Mouse (Mus musculus) limb, embryonic 11.5 days (tissue): Measurements from ENCODE around the gene Chst11. TPM values are rescaled to one million over a fixed set of nuclear protein-coding genes. Genes with fewer than 3 reads are reported as not detected.
"Not testable (repeated sequence)": the region's sequence is repeated elsewhere in the genome, so short reads cannot be mapped to it uniquely, and the experiment has no call there.

Experiments used
- ATAC-seq: fragments of 200-750 bp; cut with Nextera tagmentation; 2 replicates; pipeline ENCODE4 v1.8.0; 2017; ENCODE audit warnings: low read depth; ENCODE audit not compliant: insufficient number of reproducible peaks, low FRiP score, low TSS enrichment
- DNase-seq: peaks from one replicate; pipeline ENCODE4 v3.0.0-alpha.2; 2015; ENCODE audit warnings: low spot score
- H3K27ac ChIP-seq: fragments of 300-500 bp; sonication (generic); replicated peaks from 2 replicates; pipeline ENCODE4 v1.5.1; 2014; ENCODE audit warnings: low read depth, mild to moderate bottlenecking, low read length
- H3K27me3 ChIP-seq: fragments of 300-500 bp; sonication (generic); 2 replicates; pipeline ENCODE4 v1.6.1; 2014; ENCODE audit warnings: mild to moderate bottlenecking, low read length, mixed read lengths; ENCODE audit not compliant: control insufficient read depth, insufficient read depth
- H3K36me3 ChIP-seq: fragments of 300-500 bp; sonication (generic); 2 replicates; pipeline ENCODE4 v1.6.1; 2014; ENCODE audit warnings: mild to moderate bottlenecking, low read length, moderate library complexity, mixed read lengths; ENCODE audit not compliant: control insufficient read depth, insufficient read depth
- H3K4me1 ChIP-seq: fragments of 300-500 bp; sonication (generic); 2 replicates; pipeline ENCODE4 v1.6.1; 2014; ENCODE audit warnings: low read length, mixed read lengths; ENCODE audit not compliant: control insufficient read depth, insufficient read depth
- H3K4me2 ChIP-seq: fragments of 300-500 bp; sonication (generic); 2 replicates; pipeline ENCODE4 v1.6.1; 2014; ENCODE audit warnings: low read depth, mild to moderate bottlenecking, moderate library complexity; ENCODE audit not compliant: severe bottlenecking
- H3K4me3 ChIP-seq: fragments of 300-500 bp; sonication (generic); 2 replicates; pipeline ENCODE4 v1.5.1; 2014; ENCODE audit warnings: low read depth, low read length
- H3K9ac ChIP-seq: fragments of 300-500 bp; sonication (generic); 2 replicates; pipeline ENCODE4 v1.6.1; 2014; ENCODE audit warnings: mild to moderate bottlenecking, low read length
- H3K9me3 ChIP-seq: fragments of 300-500 bp; sonication (generic); 2 replicates; pipeline ENCODE4 v1.6.1; 2016; ENCODE audit warnings: low read length; ENCODE audit not compliant: control insufficient read depth
- WGBS: fragments of 180-500 bp; shearing (Covaris S2); extraction: QIAGEN DNeasy Blood & Tissue Kit; methylation state at CpG from one replicate; pipeline ENCODE4 v1.1.7; 2014; 5-methylcytosine and 5-hydroxymethylcytosine counted together
- polyA plus RNA-seq: library from polyadenylated mRNA; unstranded; fragments of >200 nt; fragmentation: Nextera tagmentation; extraction: Ambion mirVana; gene quantifications from 2 replicates; pipeline ENCODE4 v1.2.1, GENCODE M21; 2014

Chst11 gene
- polyA plus RNA-seq, 1 experiment from 2014 or later: 3.0 TPM

- Histone ChIP-seq H3K36me3 (no peaks in the 10 kb centered on the region), H3K9me3 (no peaks in the 10 kb centered on the region), H3K4me2 (no peak overlapping the region), H3K4me1 (peaks cover 7% of the 10 kb centered on the region; the same call in 1 of the 2 replicates), H3K27ac (no peak overlapping the region), H3K9ac (no peak overlapping the region), H3K4me3 (no peak overlapping the region), H3K27me3 (no peaks in the 10 kb centered on the region)
- DNase-seq: no peak
- 85% methylated on average over 6 of the region's 6 CpGs for WGBS
- no peak for ATAC-seq
Observed at GRCm38 (mm10) chr10:83117851-83118250, 132.6 kb downstream of the Chst11 start.

- H3K4me3 ChIP-seq: no peak overlapping the region
- H3K4me1 ChIP-seq: 0 out of 2 replicates have a peak, but pooled peaks cover 6% of the 10 kb centered on the region
- H3K27ac ChIP-seq: no peak overlapping the region
- H3K9me3 ChIP-seq: no peaks in the 10 kb centered on the region
- ATAC-seq (no peak), DNase-seq (no peak)
- H3K9ac ChIP-seq: no peak overlapping the region
- H3K4me2 ChIP-seq: no peak overlapping the region
- H3K27me3 ChIP-seq: no peaks in the 10 kb centered on the region
- WGBS: 74% methylated on average over 3 of the region's 3 CpGs
- no peaks in the 10 kb centered on the region for H3K36me3 ChIP-seq
Observed at GRCm38 (mm10) chr10:83118613-83119012, 133.3 kb downstream of the Chst11 start.

GRCm38 (mm10) chr10:83119016-83119415, 133.7 kb downstream of the Chst11 start:
- no peak overlapping the region for H3K4me2 ChIP-seq
- no peak overlapping the region for H3K9ac ChIP-seq
- no peak overlapping the region for H3K27ac ChIP-seq
- ATAC-seq (no peak), DNase-seq (no peak)
- H3K36me3 ChIP-seq: no peaks in the 10 kb centered on the region
- WGBS: 82% methylated on average over 10 of the region's 10 CpGs
- H3K4me1 ChIP-seq: 0 out of 2 replicates have a peak, but pooled peaks cover 6% of the 10 kb centered on the region
- H3K9me3 ChIP-seq: no peaks in the 10 kb centered on the region
- no peaks in the 10 kb centered on the region for H3K27me3 ChIP-seq
- H3K4me3 ChIP-seq: no peak overlapping the region

GRCm38 (mm10) chr10:83119461-83119860, 134.2 kb downstream of the Chst11 start:
- not testable (repeated sequence) for H3K27me3 ChIP-seq, H3K4me3 ChIP-seq, H3K36me3 ChIP-seq, H3K9me3 ChIP-seq, ATAC-seq, H3K4me2 ChIP-seq, DNase-seq, H3K4me1 ChIP-seq, H3K9ac ChIP-seq, H3K27ac ChIP-seq
- WGBS: 68% methylated on average over 8 of the region's 8 CpGs

GRCm38 (mm10) chr10:83119909-83120308, 134.6 kb downstream of the Chst11 start:
- Histone ChIP-seq H3K36me3 (no peaks in the 10 kb centered on the region), H3K9me3 (no peaks in the 10 kb centered on the region), H3K4me3 (no peak overlapping the region), H3K9ac (no peak overlapping the region), H3K4me1 (0 out of 2 replicates have a peak, but pooled peaks cover 6% of the 10 kb centered on the region), H3K4me2 (no peak overlapping the region), H3K27ac (no peak overlapping the region), H3K27me3 (no peaks in the 10 kb centered on the region)
- DNase-seq (no peak), ATAC-seq (no peak)
- WGBS: 74% methylated on average over 9 of the region's 9 CpGs

- H3K27me3 ChIP-seq: no peaks in the 10 kb centered on the region
- no peak overlapping the region for H3K9ac ChIP-seq
- H3K4me1 ChIP-seq: 0 out of 2 replicates have a peak, but pooled peaks cover 6% of the 10 kb centered on the region
- H3K4me3 ChIP-seq: no peak overlapping the region
- H3K9me3 ChIP-seq: no peaks in the 10 kb centered on the region
- ATAC-seq (no peak), DNase-seq (no peak)
- H3K36me3 ChIP-seq: no peaks in the 10 kb centered on the region
- H3K27ac ChIP-seq: no peak overlapping the region
- no peak overlapping the region for H3K4me2 ChIP-seq
- 69% methylated on average over 3 of the region's 4 CpGs for WGBS
Observed at GRCm38 (mm10) chr10:83120938-83121337, 135.6 kb downstream of the Chst11 start.

GRCm38 (mm10) chr10:83124560-83124959, 139.3 kb downstream of the Chst11 start:
- H3K4me3 ChIP-seq: no peak overlapping the region
- peaks cover 8% of the 10 kb centered on the region for H3K4me1 ChIP-seq
- no peak for ATAC-seq
- no peaks in the 10 kb centered on the region for H3K9me3 ChIP-seq
- H3K9ac ChIP-seq: no peak overlapping the region
- H3K27me3 ChIP-seq: no peaks in the 10 kb centered on the region
- H3K36me3 ChIP-seq: no peaks in the 10 kb centered on the region
- H3K27ac ChIP-seq: no peak overlapping the region
- 89% methylated on average over 3 of the region's 3 CpGs for WGBS
- no peak overlapping the region for H3K4me2 ChIP-seq
- no peak for DNase-seq

GRCm38 (mm10) chr10:83126447-83126846, 141.1 kb downstream of the Chst11 start:
- H3K27me3 ChIP-seq: no peaks in the 10 kb centered on the region
- peak; percentile 37 for DNase-seq
- no peak overlapping the region for H3K4me2 ChIP-seq
- H3K36me3 ChIP-seq: no peaks in the 10 kb centered on the region
- no peak overlapping the region for H3K27ac ChIP-seq
- peaks cover 11% of the 10 kb centered on the region for H3K4me1 ChIP-seq
- no peak overlapping the region for H3K4me3 ChIP-seq
- H3K9ac ChIP-seq: no peak overlapping the region
- 64% methylated on average over 9 of the region's 9 CpGs for WGBS
- no peak for ATAC-seq
- no peaks in the 10 kb centered on the region for H3K9me3 ChIP-seq

GRCm38 (mm10) chr10:83128435-83128834, 143.1 kb downstream of the Chst11 start:
- H3K4me2 ChIP-seq: no peak overlapping the region
- no peaks in the 10 kb centered on the region for H3K27me3 ChIP-seq
- H3K27ac ChIP-seq: no peak overlapping the region
- 75% methylated on average over 8 of the region's 8 CpGs for WGBS
- DNase-seq (no peak), ATAC-seq (no peak)
- H3K36me3 ChIP-seq: no peaks in the 10 kb centered on the region
- H3K9me3 ChIP-seq: no peaks in the 10 kb centered on the region
- no peak overlapping the region for H3K9ac ChIP-seq
- peaks cover 11% of the 10 kb centered on the region for H3K4me1 ChIP-seq
- no peak overlapping the region for H3K4me3 ChIP-seq
